Comparison of ENCODE assay signal across 11 mouse cellular contexts in the genomic region with DNA sequence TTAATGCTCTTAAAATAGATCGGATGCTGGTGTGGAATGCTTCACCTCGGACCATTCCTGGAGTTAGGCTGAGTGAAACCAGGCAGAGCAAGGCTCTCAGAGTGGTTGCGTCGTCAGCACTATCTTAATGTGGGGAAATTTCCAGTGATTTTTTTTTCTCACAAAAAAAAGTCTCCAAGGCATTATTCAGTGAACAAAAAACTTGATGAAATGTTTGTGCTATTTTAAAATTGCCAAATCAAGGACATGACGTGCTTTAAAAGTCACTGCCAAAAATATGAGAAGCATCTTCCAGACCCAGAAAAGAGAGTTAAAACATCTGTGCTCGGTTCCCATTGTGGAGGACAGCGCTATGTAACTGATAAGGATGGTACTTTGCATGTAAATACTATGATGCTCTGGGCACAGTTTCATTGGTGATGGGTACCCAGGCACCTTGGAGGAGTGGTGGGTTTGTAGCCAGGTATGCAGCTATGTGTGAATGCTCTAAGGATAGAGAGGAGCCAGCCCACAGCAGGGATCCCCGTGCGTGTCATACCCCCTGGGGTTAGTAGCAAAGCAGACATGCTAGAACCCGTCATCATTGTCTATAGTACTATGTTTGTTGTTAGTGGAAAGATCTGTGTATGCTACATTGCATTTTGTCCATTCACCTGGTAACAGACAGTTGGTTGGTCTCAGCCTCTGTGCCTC. TPM values are rescaled to one million over a fixed set of nuclear protein-coding genes. Genes with fewer than 3 reads are reported as not detected.
DNase-seq lines count a peak whose midpoint lies in the region; ATAC-seq and TF ChIP-seq lines count a peak whose summit lies in the region.
"Had no signal": no experiment of that assay in that cellular context is flagged by ENCODE, and none has a peak within 500 bp of the region (broad histone marks: within the 10 kb centered on the region; RNA-seq: fewer than 3 reads in every experiment).

No protein-coding gene starts in this region.

- no peak overlapping the region for H3K4me3 ChIP-seq in kidney, adult 2 months (ENCODE audit: insufficient read depth, low read depth, low read length)
- no peak overlapping the region for H3K4me3 ChIP-seq in heart, embryonic 13.5 days

- no peak overlapping the region for H3K9ac ChIP-seq in heart, embryonic 13.5 days

- no peaks in the 10 kb centered on the region for H3K36me3 ChIP-seq in kidney, adult 2 months (ENCODE audit: control insufficient read depth, insufficient read depth, low read length)
- H3K36me3 ChIP-seq in heart, embryonic 13.5 days = no peaks in the 10 kb centered on the region
- H3K36me3 ChIP-seq: G1E had no signal

- H3K4me1 ChIP-seq in kidney, adult 2 months (ENCODE audit: control insufficient read depth, insufficient read depth, low read length) = peaks cover 3% of the 10 kb centered on the region; the same call in 1 of the 2 replicates
- H3K4me1 ChIP-seq in heart, embryonic 13.5 days = peaks cover 18% of the 10 kb centered on the region

- TF ChIP-seq POLR2A in kidney, adult 2 months (IDR thresholded peaks at IDR 0.05; ENCODE audit: low read depth, low read length) = no peak

- ATAC-seq in heart, embryonic 13.5 days (ENCODE audit: extremely low read depth, insufficient number of reproducible peaks, low FRiP score, low TSS enrichment) = no peak
- ATAC-seq: hindbrain, embryonic 16.5 days had no signal

- DNase-seq in kidney, adult 2 months = peak; percentile 64
- DNase-seq in kidney, adult 11 months = no peak
- DNase-seq in urinary bladder, postnatal 10 days (ENCODE audit: low spot score) = peak; percentile 2
- DNase-seq in urinary bladder, adult 18-20 months (ENCODE audit: low spot score in 2 of 2) = no peak
- DNase-seq in embryo, embryonic 11 days = no peak
- no peak for DNase-seq in cerebellum, postnatal 14 days

- no peaks in the 10 kb centered on the region for H3K27me3 ChIP-seq in kidney, adult 2 months (replicated peaks; ENCODE audit: control insufficient read depth, insufficient read depth, low read length)
- H3K27me3 ChIP-seq in heart, embryonic 13.5 days (replicated peaks) = no peaks in the 10 kb centered on the region

- H3K4me2 ChIP-seq in heart, embryonic 13.5 days = peak overlapping the region; percentile 34

- 0 out of 2 replicates have a peak, but pooled peaks cover 3% of the 10 kb centered on the region for H3K9me3 ChIP-seq in heart, embryonic 13.5 days

- TF ChIP-seq CTCF in kidney, adult 2 months (conservative IDR thresholded peaks at IDR 0.05; ENCODE audit: insufficient read depth, insufficient read length, low read depth, low read length) = no peak

- H3K27ac ChIP-seq in kidney, adult 2 months (ENCODE audit: insufficient read depth, low read depth, low read length) = no peak overlapping the region
- peak overlapping the region; percentile 77 for H3K27ac ChIP-seq in heart, embryonic 13.5 days (replicated peaks)

- WGBS in kidney, adult 2 months = 48% methylated on average over 10 of the region's 10 CpGs
- WGBS in heart, embryonic 13.5 days = 31% methylated on average over 10 of the region's 10 CpGs

RNA-seq across cellular contexts. Expression of a gene that starts 11.3 kb away (rescaled TPM):
- polyA plus RNA-seq in kidney, adult 2 months (2012; rRNA removed) = 34.4 and 35.9 TPM in 2 replicates
- polyA plus RNA-seq in heart, embryonic 13.5 days (2015; fragmentation: Nextera tagmentation; extraction: Ambion mirVana) = 0.57 and 1.5 TPM in 2 replicates
- polyA plus RNA-seq: G1E had no signal

RNA-seq across cellular contexts. Expression of a gene that starts 17.8 kb away (rescaled TPM):
- polyA plus RNA-seq in kidney, adult 2 months (2012; rRNA removed) = 9.4 and 11.4 TPM in 2 replicates
- polyA plus RNA-seq in heart, embryonic 13.5 days (2015; fragmentation: Nextera tagmentation; extraction: Ambion mirVana) = 122 and 137 TPM in 2 replicates
- polyA plus RNA-seq: G1E had no signal

RNA-seq across cellular contexts. Expression of a gene that starts 27.9 kb away (rescaled TPM):
- not detected in 2 replicates for polyA plus RNA-seq in kidney, adult 2 months (2012; rRNA removed)
- polyA plus RNA-seq in heart, embryonic 13.5 days (2015; fragmentation: Nextera tagmentation; extraction: Ambion mirVana) = not detected in 2 replicates
- polyA plus RNA-seq: G1E; hindbrain, embryonic 16.5 days; neural tube, embryonic 11.5 days; small intestine, adult 2 months had no signal

Comparison
In these comparisons a context has a peak if more than half of its experiments do, and no peak if none do; other contexts are left out.
1. DNase-seq: peak in kidney, adult 2 months (single experiment) and urinary bladder, postnatal 10 days (single experiment); none in kidney, adult 11 months (single experiment), urinary bladder, adult 18-20 months (0 of 2), embryo, embryonic 11 days (single experiment) and cerebellum, postnatal 14 days (0 of 2).
2. RNA of a gene that starts 11.3 kb away (polyA plus RNA-seq): 34.4 to 35.9 TPM in kidney, adult 2 months; 0.57 to 1.5 TPM in heart, embryonic 13.5 days; every median in the first group is over 10 times any median in the second.